Comparison of ENCODE assay signal across 16 mouse cellular contexts in the genomic region with DNA sequence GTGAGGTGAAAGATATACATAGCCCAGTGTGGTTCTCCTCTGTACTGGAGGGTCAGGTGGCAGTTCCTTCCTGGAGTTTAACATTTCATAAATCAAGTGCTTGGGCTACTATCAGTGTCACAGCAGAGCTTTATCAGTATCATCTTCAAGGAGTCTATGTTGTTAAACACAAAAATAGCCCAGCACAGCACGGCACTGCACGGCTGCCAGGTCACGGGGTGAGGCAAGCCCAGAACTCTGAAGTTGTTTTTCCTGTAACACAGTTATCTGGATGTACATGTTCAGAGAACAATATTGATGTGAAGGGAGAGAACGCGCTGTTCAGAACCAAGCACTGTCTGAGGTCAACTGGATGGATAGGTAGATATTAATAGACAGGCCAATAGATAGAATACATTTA.
DNase-seq lines count a peak whose midpoint lies in the region; TF ChIP-seq lines count a peak whose summit lies in the region.
"Had no signal": no experiment of that assay in that cellular context is flagged by ENCODE, and none has a peak within 500 bp of the region (broad histone marks: within the 10 kb centered on the region; RNA-seq: fewer than 3 reads in every experiment).

No protein-coding gene starts in this region.

- H3K9ac ChIP-seq in heart, adult 2 months (ENCODE audit: low read depth, low read length), result no peak overlapping the region
- H3K9ac ChIP-seq: embryonic facial prominence, embryonic 13.5 days; forebrain, embryonic 12.5 days; hindbrain, embryonic 12.5 days had no signal

- intact Hi-C loops in heart, adult 2 months (cut with DNase I), result loop anchor here (10.0 kb wide), 1 partner anchor 158 kb away; no protein-coding TSS in a partner anchor
- intact Hi-C loops in heart, postnatal 36 days (cut with DNase I), result no loop called here

- peaks cover 1% of the 10 kb centered on the region; the same call in 1 of the 2 replicates for H3K36me3 ChIP-seq in heart, adult 2 months (ENCODE audit: control insufficient read depth, insufficient read depth, low read length)
- H3K36me3 ChIP-seq in heart, embryonic 10.5 days, result no peaks in the 10 kb centered on the region
- H3K36me3 ChIP-seq: embryonic facial prominence, embryonic 13.5 days; forebrain, embryonic 12.5 days; hindbrain, embryonic 12.5 days had no signal

- H3K79me2 ChIP-seq in heart, adult 2 months (replicated peaks; ENCODE audit: control insufficient read depth, insufficient read depth, low read length), result no peaks in the 10 kb centered on the region

- TF ChIP-seq CTCF in heart, adult 2 months (IDR thresholded peaks at IDR 0.05), result no peak

- no peak overlapping the region for H3K4me3 ChIP-seq in heart, adult 2 months
- no peak overlapping the region for H3K4me3 ChIP-seq in heart, embryonic 10.5 days
- H3K4me3 ChIP-seq: embryonic facial prominence, embryonic 13.5 days; forebrain, embryonic 12.5 days; hindbrain, embryonic 12.5 days had no signal

- TF ChIP-seq POLR2A in heart, adult 2 months (IDR thresholded peaks at IDR 0.05; ENCODE audit: insufficient read depth, low read depth, low read length), result no peak

- no peaks in the 10 kb centered on the region for H3K9me3 ChIP-seq in heart, embryonic 10.5 days
- H3K9me3 ChIP-seq: embryonic facial prominence, embryonic 13.5 days; forebrain, embryonic 12.5 days; hindbrain, embryonic 12.5 days had no signal

- DNase-seq in heart, adult 2 months, result peak in 1 of 2 experiments; percentile 14
- no peak for DNase-seq in heart, adult 9 months (ENCODE audit: low spot score in 2 of 2)
- peak; percentile 4 to 19 for DNase-seq in heart, postnatal 36 days
- DNase-seq in heart, embryonic 10.5 days (ENCODE audit: low spot score), result no peak
- DNase-seq in lung, postnatal 36 days, result peak; percentile 24
- DNase-seq in lung, postnatal 4 days, result no peak
- DNase-seq: adrenal gland, adult 2 months; adrenal gland, postnatal 25 days; cerebellum, adult 18-20 months; cerebellum, adult 9-11 months; cerebellum, postnatal 36 days; gastrocnemius, postnatal 36 days; heart, postnatal 4 days had no signal

- 0 out of 2 replicates have a peak, but pooled peaks have one; percentile 49 for TF ChIP-seq EP300 in heart, adult 2 months (IDR thresholded peaks at IDR 0.05; ENCODE audit: insufficient read depth, low read depth, low read length)

- no peaks in the 10 kb centered on the region; the same call in 1 of the 2 replicates for H3K4me1 ChIP-seq in heart, adult 2 months (ENCODE audit: control insufficient read depth, insufficient read depth, low read length)
- 0 out of 2 replicates have a peak, but pooled peaks cover 6% of the 10 kb centered on the region for H3K4me1 ChIP-seq in heart, embryonic 10.5 days

- 48% methylated on average over 5 of the region's 5 CpGs for WGBS in heart, adult 2 months
- 75% methylated on average over 5 of the region's 5 CpGs for WGBS in heart, embryonic 10.5 days

- H3K27me3 ChIP-seq in heart, adult 2 months (ENCODE audit: control insufficient read depth, insufficient read depth, low read length), result no peaks in the 10 kb centered on the region
- H3K27me3 ChIP-seq in heart, embryonic 10.5 days (ENCODE audit: insufficient read depth, poor library complexity, severe bottlenecking), result no peaks in the 10 kb centered on the region
- H3K27me3 ChIP-seq: embryonic facial prominence, embryonic 13.5 days; forebrain, embryonic 12.5 days; hindbrain, embryonic 12.5 days had no signal

- H3K27ac ChIP-seq in heart, adult 2 months, result no peak overlapping the region; the same call in none of the 2 replicates
- no peak overlapping the region for H3K27ac ChIP-seq in heart, embryonic 10.5 days
- H3K27ac ChIP-seq: embryonic facial prominence, embryonic 13.5 days; forebrain, embryonic 12.5 days; hindbrain, embryonic 12.5 days had no signal

Comparison
In these comparisons a context has a peak if more than half of its experiments do, and no peak if none do; other contexts are left out.
1. DNase-seq: peak in heart, postnatal 36 days (2 of 2) and lung, postnatal 36 days (single experiment); none in heart, adult 9 months (0 of 2), heart, embryonic 10.5 days (single experiment) and lung, postnatal 4 days (0 of 2).